Mouse (Mus musculus): ENCODE data around the gene Gm14744.
"Not testable (repeated sequence)": the region's sequence is repeated elsewhere in the genome, so short reads cannot be mapped to it uniquely, and the experiment has no call there.

Gm14744 gene

DNA sequence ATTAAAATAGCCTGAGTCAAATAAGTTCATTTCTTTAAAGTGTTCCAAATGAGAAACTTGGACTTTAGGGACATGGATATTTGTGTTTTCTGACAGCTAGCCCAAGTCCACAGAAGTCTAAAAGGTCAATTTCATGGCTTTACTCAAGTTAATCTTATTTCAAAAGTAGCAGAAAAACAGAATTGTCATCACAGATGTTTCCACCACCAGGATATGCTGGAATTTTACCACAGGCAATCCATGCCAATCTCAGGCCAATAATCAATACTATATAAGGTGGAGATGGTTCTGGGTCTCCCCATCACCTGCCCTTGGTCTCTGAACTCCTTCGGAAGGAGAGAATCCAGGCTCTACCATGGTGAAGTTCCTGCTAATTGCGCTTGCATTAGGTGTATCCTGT, at the start of gene Gm14744:
Gm14744 (plus strand) TSS at position 301 of the 400 bp plus-strand sequence.
- DNase-seq (ENCODE audit: low spot score in 2 of 2) = not testable (repeated sequence)

GRCm38 (mm10) chrX:77853523-77853922, 11.0 kb upstream of the Gm14744 start, which contains the start of gene Pbsn:
Pbsn (minus strand) TSS chrX:77853623.
- DNase-seq (ENCODE audit: low spot score in 2 of 2) = no peak

DNA sequence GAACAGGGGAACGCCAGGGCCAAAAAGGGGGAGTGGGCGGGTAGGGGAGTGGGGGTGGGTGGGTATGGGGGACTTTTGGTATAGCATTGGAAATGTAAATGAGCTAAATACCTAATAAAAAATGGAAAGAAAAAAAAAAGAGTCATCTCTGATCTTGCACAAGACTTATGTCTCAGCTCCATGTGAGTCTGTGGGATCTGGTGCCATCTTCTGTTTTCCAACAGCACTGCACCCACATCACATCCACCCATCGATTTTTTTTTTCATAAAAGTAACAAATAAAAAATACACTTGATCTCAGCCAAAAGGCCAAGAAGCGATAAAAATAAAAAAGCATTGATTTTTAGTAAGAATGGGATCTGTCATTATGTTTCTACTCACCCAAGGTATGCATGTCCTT, 15.5 kb downstream of the Gm14744 start:
- DNase-seq (ENCODE audit: low spot score in 2 of 2) = not testable (repeated sequence)

Data from left cerebral cortex, adult 9 months (tissue).